Mouse (Mus musculus) neutrophil, adult 83 days (primary cell): Measurements from ENCODE around the gene Orc4. TPM values are rescaled to one million over a fixed set of nuclear protein-coding genes. Genes with fewer than 3 reads are reported as not detected.

Experiments
- total RNA-seq, 2 experiments: library from RNA; stranded (reverse); gene quantifications; one replicate each; pipeline ENCODE4 v1.2.4; 2023

The Orc4 gene
- 10 to 100 TPM; 34.3 to 34.4 TPM for total RNA-seq

GRCm38 (mm10) chr2:48950252-48950315 is at the start of gene Orc4:
Gene Orc4, minus strand, starts transcription at chr2:48950277.

GRCm38 (mm10) chr2:48948841-48949584 is 1.1 kb downstream of the Orc4 start, which contains the start of gene Mbd5:
Gene Mbd5, plus strand, starts transcription at chr2:48949508.

Other genes starting within 250 kb of the Orc4 start
- 1 to 10 TPM; 1.4 to 1.6 TPM for gene Acvr2a, start 136.2 kb downstream of the Orc4 start, total RNA-seq
- 10 to 100 TPM; 39.8 to 46.3 TPM for gene Mbd5, start 769 bp downstream of the Orc4 start, total RNA-seq